Comparison of ENCODE assay signal across 25 mouse cellular contexts in genomic region chr11:59814936-59815335, GRCm38 (mm10). TPM values are rescaled to one million over a fixed set of nuclear protein-coding genes. Genes with fewer than 3 reads are reported as not detected.
DNase-seq lines count a peak whose midpoint lies in the region; ATAC-seq and TF ChIP-seq lines count a peak whose summit lies in the region.
"Had no signal": no experiment of that assay in that cellular context is flagged by ENCODE, and none has a peak within 500 bp of the region (broad histone marks: within the 10 kb centered on the region; RNA-seq: fewer than 3 reads in every experiment).

No protein-coding gene starts in this region.

- no peak for DNase-seq in gastrocnemius, adult 2 months
- DNase-seq in gastrocnemius, adult 8-10 months (ENCODE audit: low spot score in 2 of 2), result no peak
- no peak for DNase-seq in liver
- DNase-seq in hindbrain, postnatal 0 days (ENCODE audit: low spot score), result no peak
- DNase-seq: adrenal gland, adult 8-10 months; adrenal gland, postnatal 36 days; B cell, adult 2 months; cerebellum, adult 11 months; cerebellum, adult 18-20 months; cerebellum, adult 8-10 months; cerebellum, adult 9-11 months; cerebellum, postnatal 14 days; forebrain, postnatal 0 days had no signal

- ATAC-seq in liver, embryonic 15.5 days (ENCODE audit: insufficient read depth), result no peak
- ATAC-seq in hindbrain, postnatal 0 days, result no peak
- ATAC-seq: activated CD4-positive, CD25-positive, alpha-beta regulatory T cell, adult 4 months; CD4-positive, CD25-positive, alpha-beta regulatory T cell, adult 4 months; forebrain, embryonic 13.5 days; forebrain, embryonic 15.5 days; forebrain, postnatal 0 days; Patski had no signal

- H3K27ac ChIP-seq in gastrocnemius, adult 2 months, result peak overlapping the region; percentile 35; the same call in 1 of the 2 replicates
- H3K27ac ChIP-seq in liver, embryonic 15.5 days (replicated peaks), result peak overlapping the region; percentile 52
- peak overlapping the region; percentile 91 for H3K27ac ChIP-seq in ES-Bruce4 (ENCODE audit: insufficient read depth, low read length)
- H3K27ac ChIP-seq in brown adipose tissue, adult 24 weeks (replicated peaks; ENCODE audit: low read depth, low read length), result peak overlapping the region; percentile 41; the same call in 1 of the 2 replicates
- H3K27ac ChIP-seq in hindbrain, postnatal 0 days, result no peak overlapping the region
- H3K27ac ChIP-seq: embryonic facial prominence, embryonic 10.5 days; embryonic facial prominence, embryonic 12.5 days; forebrain, embryonic 13.5 days; forebrain, embryonic 15.5 days had no signal

- no peaks in the 10 kb centered on the region for H3K27me3 ChIP-seq in liver, embryonic 15.5 days
- H3K27me3 ChIP-seq in ES-Bruce4 (ENCODE audit: control insufficient read depth, insufficient read depth, low read length, poor library complexity, severe bottlenecking), result no peaks in the 10 kb centered on the region
- H3K27me3 ChIP-seq in hindbrain, postnatal 0 days (ENCODE audit: insufficient read depth, low read length), result no peaks in the 10 kb centered on the region
- H3K27me3 ChIP-seq: CH12.LX; embryonic facial prominence, embryonic 12.5 days; forebrain, embryonic 13.5 days; forebrain, embryonic 15.5 days; Patski had no signal

- peaks cover 38% of the 10 kb centered on the region for H3K36me3 ChIP-seq in liver, embryonic 15.5 days (replicated peaks)
- H3K36me3 ChIP-seq in ES-Bruce4 (ENCODE audit: control insufficient read depth, insufficient read depth, low read length, poor library complexity, severe bottlenecking), result peaks cover 29% of the 10 kb centered on the region
- peaks cover 30% of the 10 kb centered on the region for H3K36me3 ChIP-seq in hindbrain, postnatal 0 days (ENCODE audit: insufficient read depth, low read length)

- H3K9me3 ChIP-seq in liver, embryonic 15.5 days (replicated peaks), result no peaks in the 10 kb centered on the region
- H3K9me3 ChIP-seq in ES-Bruce4 (replicated peaks; ENCODE audit: control insufficient read depth, insufficient read depth, low read length, poor library complexity, severe bottlenecking), result no peaks in the 10 kb centered on the region
- no peaks in the 10 kb centered on the region for H3K9me3 ChIP-seq in hindbrain, postnatal 0 days (ENCODE audit: low read length)
- H3K9me3 ChIP-seq: embryonic facial prominence, embryonic 10.5 days; embryonic facial prominence, embryonic 12.5 days; forebrain, embryonic 13.5 days; forebrain, embryonic 15.5 days; G1E had no signal

- no peak for TF ChIP-seq POLR2A in ES-Bruce4 (IDR thresholded peaks at IDR 0.05; ENCODE audit: insufficient read depth, low read length)

- H3K4me2 ChIP-seq in liver, embryonic 15.5 days, result no peak overlapping the region
- no peak overlapping the region for H3K4me2 ChIP-seq in hindbrain, postnatal 0 days (ENCODE audit: low read depth, low read length)
- H3K4me2 ChIP-seq: embryonic facial prominence, embryonic 12.5 days; forebrain, embryonic 13.5 days; forebrain, embryonic 15.5 days had no signal

- peaks cover 21% of the 10 kb centered on the region for H3K4me1 ChIP-seq in liver, embryonic 15.5 days (replicated peaks)
- H3K4me1 ChIP-seq in ES-Bruce4 (ENCODE audit: control insufficient read depth, insufficient read depth, low read length), result peaks cover 5% of the 10 kb centered on the region
- no peaks in the 10 kb centered on the region; the same call in 1 of the 2 replicates for H3K4me1 ChIP-seq in brown adipose tissue, adult 24 weeks (ENCODE audit: control insufficient read depth, insufficient read depth, insufficient read length, low read length)
- H3K4me1 ChIP-seq in hindbrain, postnatal 0 days (ENCODE audit: insufficient read depth, low read length), result no peaks in the 10 kb centered on the region
- H3K4me1 ChIP-seq: forebrain, embryonic 13.5 days had no signal

- 67% methylated on average over 6 of the region's 6 CpGs for WGBS in liver, embryonic 15.5 days (ENCODE audit: insufficient replicate concordance)
- 91% methylated on average over 6 of the region's 6 CpGs for WGBS in hindbrain, postnatal 0 days

- H3K4me3 ChIP-seq in gastrocnemius, adult 2 months, result no peak overlapping the region
- H3K4me3 ChIP-seq in liver, embryonic 15.5 days (replicated peaks), result no peak overlapping the region
- H3K4me3 ChIP-seq in ES-Bruce4 (ENCODE audit: low read depth, low read length), result no peak overlapping the region
- H3K4me3 ChIP-seq in brown adipose tissue, adult 24 weeks (ENCODE audit: insufficient read depth, low read depth, low read length), result no peak overlapping the region
- no peak overlapping the region for H3K4me3 ChIP-seq in hindbrain, postnatal 0 days (ENCODE audit: low read length)
- H3K4me3 ChIP-seq: embryonic facial prominence, embryonic 10.5 days; embryonic facial prominence, embryonic 12.5 days; forebrain, embryonic 13.5 days; forebrain, embryonic 15.5 days had no signal

- no peak for TF ChIP-seq CTCF in gastrocnemius, adult 2 months (IDR thresholded peaks at IDR 0.05)
- TF ChIP-seq CTCF in ES-Bruce4 (IDR thresholded peaks at IDR 0.05; ENCODE audit: low read depth, low read length), result no peak
- no peak for TF ChIP-seq CTCF in hindbrain, postnatal 0 days (IDR thresholded peaks at IDR 0.05; ENCODE audit: low read depth)

- no peak overlapping the region for H3K9ac ChIP-seq in liver, embryonic 15.5 days
- H3K9ac ChIP-seq in ES-Bruce4 (ENCODE audit: low read depth, poor library complexity, severe bottlenecking), result no peak overlapping the region
- H3K9ac ChIP-seq in hindbrain, postnatal 0 days (replicated peaks; ENCODE audit: low read length), result no peak overlapping the region
- H3K9ac ChIP-seq: embryonic facial prominence, embryonic 12.5 days; forebrain, embryonic 13.5 days; forebrain, embryonic 15.5 days; forebrain, postnatal 0 days had no signal

- no peak for TF ChIP-seq EP300 in ES-Bruce4 (IDR thresholded peaks at IDR 0.05; ENCODE audit: insufficient read depth, low read depth, low read length)

- intact Hi-C loops in gastrocnemius, adult 2 months (cut with DNase I), result no loop called here

RNA-seq across cellular contexts. Expression of gene Flcn, which starts 5.1 kb away (rescaled TPM):
- 10 to 100 TPM; 46.3 to 51.3 TPM for total RNA-seq in gastrocnemius, adult 2 months (2021)
- total RNA-seq in gastrocnemius, adult 8-10 months (2022), result 10 to 100 TPM; 40.1 to 65.3 (median 43.4) TPM
- polyA plus RNA-seq in liver, embryonic 15.5 days (2015; fragmentation: Nextera tagmentation; extraction: Ambion mirVana), result 13.6 and 15.8 TPM in 2 replicates
- 17.1 and 17.8 TPM in 2 replicates for polyA plus RNA-seq in ES-Bruce4 (2011; ENCODE audit: insufficient read depth, insufficient read length, low read depth, missing spikeins)
- 17.9 and 27.3 TPM in 2 replicates for polyA plus RNA-seq in brown adipose tissue, adult 24 weeks (2012; ENCODE audit: insufficient read depth, insufficient read length, missing spikeins)
- 42.8 and 43.5 TPM in 2 replicates for total RNA-seq in hindbrain, postnatal 0 days (2014; rRNA removed)
- 28.4 and 28.8 TPM in 2 replicates for polyA plus RNA-seq in hindbrain, postnatal 0 days (2015; fragmentation: Nextera tagmentation; extraction: Ambion mirVana)

RNA-seq across cellular contexts. Expression of gene Nt5m, which starts 24.3 kb away (rescaled TPM):
- 10 to 100 TPM; 17.8 to 22.2 TPM for total RNA-seq in gastrocnemius, adult 2 months (2021)
- 10 to 100 TPM; 17.3 to 19.7 (median 18.6) TPM for total RNA-seq in gastrocnemius, adult 8-10 months (2022)
- polyA plus RNA-seq in liver, embryonic 15.5 days (2015; fragmentation: Nextera tagmentation; extraction: Ambion mirVana), result 13.7 and 16.0 TPM in 2 replicates
- polyA plus RNA-seq in ES-Bruce4 (2011; ENCODE audit: insufficient read depth, insufficient read length, low read depth, missing spikeins), result 3.7 and 4.2 TPM in 2 replicates
- 32.1 and 33.2 TPM in 2 replicates for polyA plus RNA-seq in brown adipose tissue, adult 24 weeks (2012; ENCODE audit: insufficient read depth, insufficient read length, missing spikeins)
- 85.4 and 101 TPM in 2 replicates for total RNA-seq in hindbrain, postnatal 0 days (2014; rRNA removed)
- 88.4 and 89.1 TPM in 2 replicates for polyA plus RNA-seq in hindbrain, postnatal 0 days (2015; fragmentation: Nextera tagmentation; extraction: Ambion mirVana)

RNA-seq across cellular contexts. Expression of gene Cops3, which starts 24.7 kb away (rescaled TPM):
- total RNA-seq in gastrocnemius, adult 2 months (2021), result 10 to 100 TPM; 84.8 to 89.9 TPM
- 10 to 100 TPM; 77.3 to 93.6 (median 89.8) TPM for total RNA-seq in gastrocnemius, adult 8-10 months (2022)
- polyA plus RNA-seq in liver, embryonic 15.5 days (2015; fragmentation: Nextera tagmentation; extraction: Ambion mirVana), result 86.6 and 89.6 TPM in 2 replicates
- polyA plus RNA-seq in ES-Bruce4 (2011; ENCODE audit: insufficient read depth, insufficient read length, low read depth, missing spikeins), result 121 and 131 TPM in 2 replicates
- 105 and 106 TPM in 2 replicates for polyA plus RNA-seq in brown adipose tissue, adult 24 weeks (2012; ENCODE audit: insufficient read depth, insufficient read length, missing spikeins)
- total RNA-seq in hindbrain, postnatal 0 days (2014; rRNA removed), result 96.0 and 105 TPM in 2 replicates
- polyA plus RNA-seq in hindbrain, postnatal 0 days (2015; fragmentation: Nextera tagmentation; extraction: Ambion mirVana), result 153 and 158 TPM in 2 replicates

RNA-seq across cellular contexts. Expression of gene Pld6, which starts 27.5 kb away (rescaled TPM):
- total RNA-seq in gastrocnemius, adult 2 months (2021), result not detected
- not detected for total RNA-seq in gastrocnemius, adult 8-10 months (2022)
- 2.3 and 2.7 TPM in 2 replicates for polyA plus RNA-seq in liver, embryonic 15.5 days (2015; fragmentation: Nextera tagmentation; extraction: Ambion mirVana)
- polyA plus RNA-seq in ES-Bruce4 (2011; ENCODE audit: insufficient read depth, insufficient read length, low read depth, missing spikeins), result 5.3 and 7.0 TPM in 2 replicates
- 1.3 and 3.8 TPM in 2 replicates for polyA plus RNA-seq in brown adipose tissue, adult 24 weeks (2012; ENCODE audit: insufficient read depth, insufficient read length, missing spikeins)
- total RNA-seq in hindbrain, postnatal 0 days (2014; rRNA removed), result 10.9 and 16.0 TPM in 2 replicates
- 21.5 and 24.6 TPM in 2 replicates for polyA plus RNA-seq in hindbrain, postnatal 0 days (2015; fragmentation: Nextera tagmentation; extraction: Ambion mirVana)
- total RNA-seq: CH12.LX, G1E had no signal
- polyA plus RNA-seq: activated CD4-positive, CD25-positive, alpha-beta regulatory T cell, adult 4 months; G1E had no signal
